Mouse (Mus musculus) forebrain, embryonic 16.5 days (tissue): ENCODE measurements around the gene Ect2l. TPM values are rescaled to one million over a fixed set of nuclear protein-coding genes. Genes with fewer than 3 reads are reported as not detected.

ENCODE experiments used
- ATAC-seq: fragments of 200-750 bp; cut with Nextera tagmentation; 2 replicates; pipeline ENCODE4 v1.8.0; 2017; ENCODE audit warnings: mild to moderate bottlenecking, moderate library complexity
- H3K27ac ChIP-seq: fragments of 300-500 bp; sonication (generic); 2 replicates; pipeline ENCODE4 v1.5.1; 2014; ENCODE audit warnings: low read length, control low read depth
- H3K27me3 ChIP-seq: fragments of 300-500 bp; sonication (generic); replicated peaks from 2 replicates; pipeline ENCODE4 v1.6.1; 2014; ENCODE audit warnings: low read length; ENCODE audit not compliant: control insufficient read depth, insufficient read depth
- H3K36me3 ChIP-seq: fragments of 300-500 bp; sonication (generic); 2 replicates; pipeline ENCODE4 v1.6.1; 2014; ENCODE audit not compliant: control insufficient read depth, insufficient read depth
- H3K4me1 ChIP-seq: fragments of 300-500 bp; sonication (generic); replicated peaks from 2 replicates; pipeline ENCODE4 v1.6.1; 2014; ENCODE audit warnings: low read length; ENCODE audit not compliant: control insufficient read depth, insufficient read depth
- H3K4me2 ChIP-seq: fragments of 300-500 bp; sonication (generic); 2 replicates; pipeline ENCODE4 v1.6.1; 2014; ENCODE audit warnings: mild to moderate bottlenecking, low read length, control low read depth
- H3K4me3 ChIP-seq: fragments of 300-500 bp; sonication (generic); replicated peaks from 2 replicates; pipeline ENCODE4 v1.5.1; 2014; ENCODE audit warnings: mild to moderate bottlenecking, low read length, control low read depth
- H3K9ac ChIP-seq: fragments of 300-500 bp; sonication (generic); replicated peaks from 2 replicates; pipeline ENCODE4 v1.6.1; 2014; ENCODE audit warnings: low read depth, low read length, control low read depth
- H3K9me3 ChIP-seq: fragments of 300-500 bp; sonication (generic); 2 replicates; pipeline ENCODE4 v1.6.1; 2016; ENCODE audit warnings: low read length; ENCODE audit not compliant: control insufficient read depth
- WGBS: fragments of 180-500 bp; shearing (Covaris S2); extraction: QIAGEN DNeasy Blood & Tissue Kit; methylation state at CpG from one replicate; pipeline ENCODE4 v1.1.7; 2014; 5-methylcytosine and 5-hydroxymethylcytosine counted together
- polyA plus RNA-seq: library from polyadenylated mRNA; unstranded; fragments of >200 nt; fragmentation: Nextera tagmentation; extraction: Ambion mirVana; gene quantifications from 2 replicates; pipeline ENCODE4 v1.2.1, GENCODE M21; 2015

Gene Ect2l
- 0.44 TPM in 1 of 2 replicates, not detected in the other for polyA plus RNA-seq

DNA sequence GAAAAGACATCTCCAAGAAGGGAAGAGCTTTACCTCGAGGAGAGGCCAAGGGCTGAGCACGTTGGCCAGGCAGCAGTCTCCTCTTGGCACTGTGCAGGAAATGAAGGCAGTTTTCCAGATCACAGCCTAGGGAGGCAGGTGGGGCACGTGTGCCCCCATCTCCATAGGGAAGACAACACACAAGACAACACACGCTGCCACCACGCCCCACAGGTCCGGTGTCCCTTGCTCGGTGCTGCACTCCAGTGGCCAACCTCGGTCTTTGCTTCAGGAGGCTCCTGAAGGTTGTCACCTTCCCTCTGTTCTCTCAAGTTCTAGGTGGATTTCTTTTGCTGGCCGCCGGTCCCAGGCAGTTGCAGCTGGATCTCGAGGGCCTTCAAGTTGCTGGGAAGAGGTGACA lies at the start of gene Ect2l:
Gene Ect2l, minus strand, starts transcription at position 165 of the 400 bp plus-strand sequence.
- no peak for ATAC-seq
- Histone ChIP-seq H3K9ac (no peak within 1 kb of the TSS), H3K9me3 (no peaks in the 10 kb centered on the region), H3K27ac (no peak within 1 kb of the TSS), H3K4me1 (no peaks in the 10 kb centered on the region), H3K4me3 (no peak within 1 kb of the TSS), H3K27me3 (no peaks in the 10 kb centered on the region), H3K4me2 (no peak within 1 kb of the TSS), H3K36me3 (no peaks in the 10 kb centered on the region)
- WGBS: 14% methylated on average over 11 of the region's 11 CpGs

GRCm38 (mm10) chr10:18251345-18251744 lies 40.7 kb upstream of the Ect2l start:
- Histone ChIP-seq H3K27me3 (no peaks in the 10 kb centered on the region), H3K9me3 (no peaks in the 10 kb centered on the region), H3K36me3 (no peaks in the 10 kb centered on the region), H3K4me2 (no peak overlapping the region), H3K27ac (no peak overlapping the region), H3K4me1 (no peaks in the 10 kb centered on the region), H3K9ac (no peak overlapping the region), H3K4me3 (no peak overlapping the region)
- 78% methylated on average over 4 of the region's 4 CpGs for WGBS
- ATAC-seq: no peak

DNA sequence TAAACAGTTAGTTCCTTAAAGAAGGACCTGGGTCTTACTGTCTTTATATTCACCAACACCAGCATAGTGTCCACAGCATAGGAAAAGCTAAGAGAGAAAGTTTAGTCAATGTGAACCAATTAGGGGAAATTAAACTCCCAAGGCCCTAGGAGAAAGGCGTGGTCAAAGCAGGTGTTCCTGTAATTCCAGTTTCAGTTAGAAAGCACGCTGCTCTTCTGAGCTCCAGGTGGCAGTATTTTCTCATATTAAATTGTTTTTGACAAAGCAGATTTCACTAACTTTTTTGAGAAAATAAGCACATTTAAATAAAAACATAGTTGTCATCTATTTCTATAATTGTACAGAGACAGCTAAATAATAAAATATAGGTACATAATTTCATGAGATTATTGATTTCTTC lies 32.9 kb upstream of the Ect2l start:
- Histone ChIP-seq H3K4me2 (no peak overlapping the region), H3K9me3 (no peaks in the 10 kb centered on the region), H3K36me3 (no peaks in the 10 kb centered on the region), H3K27me3 (no peaks in the 10 kb centered on the region), H3K9ac (no peak overlapping the region), H3K4me3 (no peak overlapping the region), H3K4me1 (no peaks in the 10 kb centered on the region), H3K27ac (no peak overlapping the region)
- no peak for ATAC-seq
- 59% methylated on average over 2 of the region's 2 CpGs for WGBS

- no peaks in the 10 kb centered on the region for H3K9me3 ChIP-seq
- peaks cover 7% of the 10 kb centered on the region for H3K4me1 ChIP-seq
- no peak overlapping the region for H3K27ac ChIP-seq
- H3K9ac ChIP-seq: no peak overlapping the region
- no peak for ATAC-seq
- H3K4me3 ChIP-seq: no peak overlapping the region
- H3K27me3 ChIP-seq: no peaks in the 10 kb centered on the region
- WGBS: 91% methylated on average over 7 of the region's 7 CpGs
- H3K36me3 ChIP-seq: no peaks in the 10 kb centered on the region
- H3K4me2 ChIP-seq: no peak overlapping the region
These were observed 26.5 kb upstream of the Ect2l start for GRCm38 (mm10) chr10:18237191-18237590.

- no peak for ATAC-seq
- Histone ChIP-seq H3K4me3 (no peak overlapping the region), H3K27me3 (no peaks in the 10 kb centered on the region), H3K4me2 (no peak overlapping the region), H3K27ac (no peak overlapping the region), H3K36me3 (no peaks in the 10 kb centered on the region), H3K9me3 (no peaks in the 10 kb centered on the region), H3K9ac (no peak overlapping the region), H3K4me1 (peaks cover 7% of the 10 kb centered on the region)
- WGBS: 76% methylated on average over 5 of the region's 5 CpGs
These were observed 25.7 kb upstream of the Ect2l start for GRCm38 (mm10) chr10:18236328-18236927.

DNA sequence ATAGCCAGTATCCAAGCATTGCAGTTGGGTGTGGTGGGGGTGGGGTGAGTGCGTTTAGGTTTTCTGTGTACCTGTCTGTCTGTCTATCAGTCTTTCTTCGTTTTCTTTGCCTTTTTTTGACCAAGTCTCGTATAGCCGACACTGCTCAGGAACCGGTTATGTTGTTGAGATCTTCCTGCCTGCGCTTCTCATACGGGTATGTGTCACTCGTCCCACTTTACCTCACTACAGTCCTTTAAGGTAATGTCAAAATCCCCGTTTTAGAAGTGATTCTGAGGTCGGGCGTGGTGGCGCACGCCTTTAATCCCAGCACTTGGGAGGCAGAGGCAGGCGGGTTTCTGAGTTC lies 24.7 kb upstream of the Ect2l start:
- Histone ChIP-seq H3K27me3 (no peaks in the 10 kb centered on the region), H3K27ac (no peak overlapping the region), H3K9me3 (no peaks in the 10 kb centered on the region), H3K4me1 (peaks cover 7% of the 10 kb centered on the region), H3K4me3 (peak overlapping the region; percentile 61), H3K4me2 (peak overlapping the region; percentile 60), H3K36me3 (no peaks in the 10 kb centered on the region), H3K9ac (peak overlapping the region; percentile 59)
- ATAC-seq: peak; percentile 70
- 13% methylated on average over 14 of the region's 14 CpGs for WGBS

DNA sequence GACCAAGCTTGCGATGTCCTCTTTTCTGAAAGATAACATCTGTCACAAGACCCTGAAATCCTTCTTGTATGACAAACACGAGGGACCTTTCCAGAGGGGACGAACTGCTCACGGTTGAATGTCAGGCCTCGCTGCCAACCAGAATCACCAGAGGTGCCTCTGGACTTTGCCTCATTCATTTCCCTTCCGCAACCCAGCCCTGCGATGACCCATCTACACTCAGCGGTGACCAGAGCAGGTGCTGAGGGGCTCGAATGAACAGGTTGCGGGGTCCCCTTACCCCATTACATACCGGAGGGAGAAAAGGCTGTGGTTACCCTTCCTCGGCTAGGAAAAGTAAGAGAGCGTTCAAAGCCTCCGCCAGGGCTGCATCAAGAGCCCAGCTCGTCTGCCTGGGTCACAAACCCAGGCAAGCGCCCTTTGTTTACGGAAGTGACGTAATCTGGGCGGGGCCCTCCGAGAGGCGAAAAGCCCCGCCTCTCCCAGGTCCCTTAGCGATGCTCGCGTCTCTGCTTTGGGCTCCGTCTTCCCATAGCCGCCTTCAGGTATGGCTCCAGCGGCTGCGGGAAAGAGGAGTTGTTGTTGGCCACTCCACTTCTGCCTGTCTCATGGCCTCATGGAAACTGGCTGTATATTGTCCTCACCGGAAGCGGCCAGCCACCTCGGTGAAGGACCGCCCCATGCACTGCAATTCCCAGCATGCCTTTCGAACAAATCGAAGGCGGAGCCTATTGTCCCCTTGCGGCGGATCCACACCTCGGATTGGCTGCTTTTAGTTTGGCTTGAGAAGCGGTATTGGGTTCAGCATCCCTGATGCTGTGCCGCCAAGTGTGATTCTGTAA lies 24.1 kb upstream of the Ect2l start, which contains the start of gene Ccdc28a:
Gene Ccdc28a, minus strand, starts transcription at position 439 of the 842 bp plus-strand sequence.
- Histone ChIP-seq H3K27me3 (no peaks in the 10 kb centered on the region), H3K27ac (peak within 1 kb of the TSS; percentile 56), H3K4me2 (peak within 1 kb of the TSS; percentile 81), H3K9me3 (no peaks in the 10 kb centered on the region), H3K36me3 (no peaks in the 10 kb centered on the region), H3K9ac (peak within 1 kb of the TSS; percentile 59), H3K4me3 (peak within 1 kb of the TSS; percentile 61), H3K4me1 (peaks cover 7% of the 10 kb centered on the region)
- 1% methylated on average over 41 of the region's 41 CpGs for WGBS
- ATAC-seq: peak; percentile 99

GRCm38 (mm10) chr10:18233891-18234290 lies 23.2 kb upstream of the Ect2l start:
- H3K4me1 ChIP-seq: peaks cover 7% of the 10 kb centered on the region
- H3K9me3 ChIP-seq: no peaks in the 10 kb centered on the region
- no peaks in the 10 kb centered on the region for H3K36me3 ChIP-seq
- WGBS: 50% methylated on average over 3 of the region's 3 CpGs
- H3K4me3 ChIP-seq: no peak overlapping the region
- H3K9ac ChIP-seq: no peak overlapping the region
- no peak overlapping the region for H3K27ac ChIP-seq
- no peak for ATAC-seq
- H3K27me3 ChIP-seq: no peaks in the 10 kb centered on the region
- peak overlapping the region; percentile 81 for H3K4me2 ChIP-seq

DNA sequence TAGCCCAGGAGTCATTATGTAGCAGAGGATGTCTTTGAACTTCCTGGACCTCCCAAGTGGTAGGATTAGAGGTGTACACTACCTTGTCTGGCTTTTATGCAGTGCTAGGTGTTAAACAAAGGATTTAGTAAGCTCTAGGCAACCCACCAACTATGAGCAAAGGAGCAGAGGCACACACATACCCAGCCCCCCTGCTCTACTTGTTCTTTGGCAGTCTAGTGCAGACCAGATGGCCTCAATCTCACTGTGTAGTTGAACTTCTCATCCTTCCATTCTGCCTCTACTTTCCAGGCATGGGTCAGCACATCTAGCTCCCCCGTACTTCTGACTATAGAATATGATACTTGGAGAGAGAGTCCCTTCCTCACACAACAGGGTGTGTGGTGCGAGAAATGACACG lies 13.7 kb upstream of the Ect2l start:
- Histone ChIP-seq H3K36me3 (no peaks in the 10 kb centered on the region), H3K4me3 (no peak overlapping the region), H3K9ac (no peak overlapping the region), H3K27ac (no peak overlapping the region), H3K4me2 (no peak overlapping the region), H3K4me1 (no peaks in the 10 kb centered on the region), H3K9me3 (no peaks in the 10 kb centered on the region), H3K27me3 (no peaks in the 10 kb centered on the region)
- WGBS: 87% methylated on average over 3 of the region's 3 CpGs
- peak; percentile 72 for ATAC-seq
